Mouse (Mus musculus) myocyte (in vitro differentiated cells): ENCODE results near the gene Smo. TPM values are rescaled to one million over a fixed set of nuclear protein-coding genes. Genes with fewer than 3 reads are reported as not detected.

Source experiments
- H3K27me3 ChIP-seq: one replicate; pipeline ENCODE4 v1.6.1; 2011; ENCODE audit not compliant: control insufficient read depth, insufficient read depth, insufficient read length
- H3K36me3 ChIP-seq: one replicate; pipeline ENCODE4 v1.6.1; 2011; ENCODE audit not compliant: control insufficient read depth, insufficient read depth
- H3K4me2 ChIP-seq: one replicate; pipeline ENCODE4 v1.6.1; 2011; ENCODE audit warnings: low read depth, control low read depth
- H3K4me3 ChIP-seq: one replicate; pipeline ENCODE4 v1.5.1; 2011; ENCODE audit warnings: mild to moderate bottlenecking, control low read depth, moderate library complexity
- H3K79me2 ChIP-seq: one replicate; pipeline ENCODE4 v1.6.1; 2011; ENCODE audit not compliant: control insufficient read depth, insufficient read depth
- H3ac ChIP-seq: one replicate; pipeline ENCODE4 v1.6.1; 2011; ENCODE audit not compliant: control insufficient read depth, insufficient read length
- CEBPB ChIP-seq: IDR thresholded peaks from 2 replicates; pipeline ENCODE4 v1.6.1; 2011; ENCODE audit warnings: mild to moderate bottlenecking, moderate library complexity; ENCODE audit not compliant: poor library complexity, insufficient read depth, severe bottlenecking
- E2F4 ChIP-seq: IDR thresholded peaks from one replicate; pipeline ENCODE4 v1.6.1; 2011; ENCODE audit warnings: mild to moderate bottlenecking, control low read depth, moderate library complexity; ENCODE audit not compliant: insufficient read depth
- MAX ChIP-seq: IDR thresholded peaks from one replicate; pipeline ENCODE4 v1.6.1; 2011; ENCODE audit warnings: low read depth, mild to moderate bottlenecking, control low read depth
- MYOD1 ChIP-seq, 3 experiments: IDR thresholded peaks; one replicate each; pipeline ENCODE4 v1.6.1; 2011; ENCODE audit warnings: control low read depth in 2 of 3, low read depth in 2 of 3, mild to moderate bottlenecking in 2 of 3, moderate library complexity in 1 of 3; ENCODE audit not compliant: insufficient read length in 2 of 3, control insufficient read depth in 1 of 3
- MYOG ChIP-seq, 3 experiments: IDR thresholded peaks; one replicate each; pipeline ENCODE4 v1.6.1; 2011; ENCODE audit warnings: control low read depth in 2 of 3, low read depth in 2 of 3, mild to moderate bottlenecking in 2 of 3; ENCODE audit not compliant: insufficient read length in 2 of 3, control insufficient read depth in 1 of 3, insufficient read depth in 1 of 3
- POLR2A ChIP-seq: IDR thresholded peaks from one replicate; pipeline ENCODE4 v1.6.1; 2011; ENCODE audit warnings: low read depth, mild to moderate bottlenecking, control low read depth, moderate library complexity; ENCODE audit not compliant: insufficient read length
- POLR2AphosphoS2 ChIP-seq: IDR thresholded peaks from one replicate; pipeline ENCODE4 v1.6.1; 2011; ENCODE audit warnings: low read depth, control low read depth; ENCODE audit not compliant: insufficient read length
- REST ChIP-seq: IDR thresholded peaks from one replicate; pipeline ENCODE4 v1.6.1; 2011; ENCODE audit warnings: mild to moderate bottlenecking, control low read depth, moderate library complexity; ENCODE audit not compliant: insufficient read depth, insufficient read length
- SRF ChIP-seq: IDR thresholded peaks from one replicate; pipeline ENCODE4 v1.6.1; 2011; ENCODE audit warnings: low read depth; ENCODE audit not compliant: control insufficient read depth, insufficient read length
- TCF12 ChIP-seq: IDR thresholded peaks from one replicate; pipeline ENCODE4 v1.6.1; 2011; ENCODE audit warnings: mild to moderate bottlenecking, control low read depth; ENCODE audit not compliant: poor library complexity, insufficient read depth, severe bottlenecking
- TCF3 ChIP-seq: IDR thresholded peaks from one replicate; pipeline ENCODE4 v1.6.1; 2011; ENCODE audit warnings: low read depth, control low read depth; ENCODE audit not compliant: insufficient read length
- USF1 ChIP-seq: IDR thresholded peaks from one replicate; pipeline ENCODE4 v1.6.1; 2011; ENCODE audit warnings: low read depth, mild to moderate bottlenecking, control low read depth, moderate library complexity
- polyA plus RNA-seq: library from polyadenylated mRNA; unstranded; fragments of >200 nt; fragmentation: generic; extraction: Trizol; gene quantifications from one replicate; pipeline ENCODE4 v1.2.1, GENCODE M21; 2012; ENCODE audit warnings: missing spikeins

The Smo gene
- polyA plus RNA-seq, 1 experiment = 30.2 TPM

GRCm38 (mm10) chr6:29772236-29772635 lies 36.9 kb downstream of the Smo start:
- no peak overlapping the region for H3K4me2 ChIP-seq
- H3ac ChIP-seq = no peak overlapping the region
- H3K36me3 ChIP-seq = no peaks in the 10 kb centered on the region
- no peaks in the 10 kb centered on the region for H3K79me2 ChIP-seq
- TF ChIP-seq MYOD1 (IDR thresholded peaks at IDR 0.05; ENCODE audit: control insufficient read depth in 1 of 3, insufficient read length in 2 of 3, low read depth in 2 of 3) = no peak
- H3K4me3 ChIP-seq = no peak overlapping the region
- H3K27me3 ChIP-seq = no peaks in the 10 kb centered on the region

- no peaks in the 10 kb centered on the region for H3K79me2 ChIP-seq
- TF ChIP-seq SRF (no peak), REST (no peak), TCF3 (no peak), POLR2A (no peak), MYOG (IDR thresholded peaks at IDR 0.05; ENCODE audit: control insufficient read depth in 1 of 3, insufficient read depth in 1 of 3, insufficient read length in 2 of 3, low read depth in 2 of 3) (no peak), POLR2AphosphoS2 (no peak), E2F4 (no peak), MYOD1 (IDR thresholded peaks at IDR 0.05; ENCODE audit: control insufficient read depth in 1 of 3, insufficient read length in 2 of 3, low read depth in 2 of 3) (no peak), USF1 (no peak), MAX (no peak)
- no peaks in the 10 kb centered on the region for H3K36me3 ChIP-seq
These were observed 38.9 kb downstream of the Smo start for GRCm38 (mm10) chr6:29774161-29774560.

GRCm38 (mm10) chr6:29775609-29776008 lies 40.3 kb downstream of the Smo start:
- Histone ChIP-seq H3K27me3 (no peaks in the 10 kb centered on the region), H3K4me2 (no peak overlapping the region), H3K36me3 (no peaks in the 10 kb centered on the region), H3K4me3 (no peak overlapping the region), H3K79me2 (no peaks in the 10 kb centered on the region), H3ac (no peak overlapping the region)
- no peak for TF ChIP-seq MYOD1 (IDR thresholded peaks at IDR 0.05; ENCODE audit: control insufficient read depth in 1 of 3, insufficient read length in 2 of 3, low read depth in 2 of 3)
- TF ChIP-seq MAX = no peak
- no peak for TF ChIP-seq USF1
- no peak for TF ChIP-seq SRF
- TF ChIP-seq MYOG (IDR thresholded peaks at IDR 0.05; ENCODE audit: control insufficient read depth in 1 of 3, insufficient read depth in 1 of 3, insufficient read length in 2 of 3, low read depth in 2 of 3) = no peak
- no peak for TF ChIP-seq POLR2A
- TF ChIP-seq CEBPB = no peak
- TF ChIP-seq E2F4 = no peak
- TF ChIP-seq TCF3 = no peak
- TF ChIP-seq POLR2AphosphoS2 = no peak
- TF ChIP-seq TCF12 = no peak
- TF ChIP-seq REST = no peak

More at GRCm38 (mm10) chr6:29774161-29774560, 38.9 kb downstream of the Smo start:
- H3K4me3 ChIP-seq = no peak overlapping the region
- no peak overlapping the region for H3K4me2 ChIP-seq
- H3ac ChIP-seq = no peak overlapping the region
- H3K27me3 ChIP-seq = no peaks in the 10 kb centered on the region

GRCm38 (mm10) chr6:29776542-29777237 lies 41.4 kb downstream of the Smo start:
- H3ac ChIP-seq = no peak overlapping the region
- no peak overlapping the region for H3K4me2 ChIP-seq
- H3K27me3 ChIP-seq = no peaks in the 10 kb centered on the region
- H3K36me3 ChIP-seq = no peaks in the 10 kb centered on the region
- TF ChIP-seq TCF12 (no peak), TCF3 (no peak), SRF (no peak)
- no peaks in the 10 kb centered on the region for H3K79me2 ChIP-seq
- no peak overlapping the region for H3K4me3 ChIP-seq

DNA sequence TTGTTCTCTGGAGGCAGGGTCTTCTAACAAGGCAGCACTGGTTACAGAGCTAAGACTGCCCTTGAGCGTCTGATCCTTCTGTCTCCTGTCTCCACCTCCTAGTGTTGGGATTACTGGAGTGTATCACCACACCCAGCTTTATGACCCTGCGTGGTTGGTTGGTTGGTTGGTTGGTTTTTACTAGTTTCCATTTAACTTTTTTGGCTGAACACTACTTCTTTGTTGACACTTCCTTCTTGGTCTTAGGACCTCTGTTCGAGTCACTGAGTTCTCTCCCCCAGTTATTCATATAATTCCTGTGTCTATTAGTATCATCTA lies 41.9 kb downstream of the Smo start:
- H3K4me3 ChIP-seq = no peak overlapping the region
- H3K36me3 ChIP-seq = no peaks in the 10 kb centered on the region
- no peak overlapping the region for H3K4me2 ChIP-seq
- H3K79me2 ChIP-seq = no peaks in the 10 kb centered on the region
- no peaks in the 10 kb centered on the region for H3K27me3 ChIP-seq
- no peak overlapping the region for H3ac ChIP-seq
- TF ChIP-seq REST = no peak
- no peak for TF ChIP-seq E2F4
- TF ChIP-seq SRF = no peak
- no peak for TF ChIP-seq POLR2AphosphoS2
- TF ChIP-seq TCF3 = no peak
- TF ChIP-seq CEBPB = no peak
- no peak for TF ChIP-seq MYOD1 (IDR thresholded peaks at IDR 0.05; ENCODE audit: control insufficient read depth in 1 of 3, insufficient read length in 2 of 3, low read depth in 2 of 3)
- TF ChIP-seq TCF12 = no peak
- no peak for TF ChIP-seq POLR2A
- TF ChIP-seq MAX = no peak
- TF ChIP-seq USF1 = no peak
- TF ChIP-seq MYOG (IDR thresholded peaks at IDR 0.05; ENCODE audit: control insufficient read depth in 1 of 3, insufficient read depth in 1 of 3, insufficient read length in 2 of 3, low read depth in 2 of 3) = no peak
